Mouse (Mus musculus) frontal cortex, postnatal 14 days (tissue): ENCODE measurements around the gene Emg1.
A peak's percentile ranks its signal among the peaks of the same experiment; 100 is the strongest.

ENCODE experiments used
- DNase-seq, 2 experiments: peaks; one replicate each; pipeline ENCODE4 v3.0.0; 2022; ENCODE audit warnings: low spot score in 2 of 2

Emg1 gene

DNA sequence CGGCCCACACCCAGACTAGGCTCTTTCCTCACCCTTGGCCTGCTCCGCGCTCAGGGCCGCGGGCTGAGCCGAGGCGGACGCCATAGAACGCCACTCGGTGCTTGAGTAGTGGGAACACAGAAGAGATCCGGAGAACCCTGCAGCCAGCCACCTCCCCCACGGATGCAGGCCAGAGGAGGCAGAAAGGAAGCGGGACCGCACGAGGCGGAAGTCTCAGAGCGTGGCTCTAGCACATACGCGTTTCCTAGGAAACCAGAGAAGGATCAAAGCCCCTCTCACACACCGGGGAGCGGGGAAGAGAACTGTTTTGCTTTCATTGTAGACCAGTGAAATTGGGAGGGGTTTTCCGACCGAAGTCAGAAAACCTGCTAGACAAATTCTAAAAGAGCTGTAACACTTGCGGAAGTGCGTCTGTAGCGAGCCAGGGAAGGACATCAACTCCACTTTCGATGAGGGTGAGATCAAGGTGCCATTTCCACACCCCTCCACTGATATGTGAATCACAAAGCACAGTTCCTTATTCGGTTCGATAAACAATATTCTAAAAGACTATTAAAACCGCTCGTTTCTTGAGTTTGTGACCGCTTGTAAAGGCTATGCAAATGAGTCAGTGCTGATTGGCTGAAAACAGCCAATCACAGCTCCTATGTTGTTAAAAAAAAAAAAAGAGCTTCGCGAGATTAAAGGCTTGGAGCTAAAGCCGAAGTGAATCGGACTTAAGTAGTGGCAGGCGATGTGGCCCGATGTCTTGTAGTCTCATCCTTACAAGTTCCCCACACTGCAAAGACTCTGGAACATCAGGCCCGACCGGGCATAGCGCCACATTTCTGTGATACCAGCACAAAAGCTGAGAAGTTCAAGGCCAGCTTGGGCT is 29.1 kb upstream of the Emg1 start, which contains the start of gene Grcc10:
TSS of gene Grcc10 (minus strand) at position 487 of the 874 bp plus-strand sequence.
- peak; percentile 84 to 91 for DNase-seq

GRCm38 (mm10) chr6:124740211-124740887 is 28.4 kb upstream of the Emg1 start:
- peak in 1 of 2 experiments; percentile 63 for DNase-seq

GRCm38 (mm10) chr6:124739231-124739796 is 27.3 kb upstream of the Emg1 start:
- no peak for DNase-seq

DNA sequence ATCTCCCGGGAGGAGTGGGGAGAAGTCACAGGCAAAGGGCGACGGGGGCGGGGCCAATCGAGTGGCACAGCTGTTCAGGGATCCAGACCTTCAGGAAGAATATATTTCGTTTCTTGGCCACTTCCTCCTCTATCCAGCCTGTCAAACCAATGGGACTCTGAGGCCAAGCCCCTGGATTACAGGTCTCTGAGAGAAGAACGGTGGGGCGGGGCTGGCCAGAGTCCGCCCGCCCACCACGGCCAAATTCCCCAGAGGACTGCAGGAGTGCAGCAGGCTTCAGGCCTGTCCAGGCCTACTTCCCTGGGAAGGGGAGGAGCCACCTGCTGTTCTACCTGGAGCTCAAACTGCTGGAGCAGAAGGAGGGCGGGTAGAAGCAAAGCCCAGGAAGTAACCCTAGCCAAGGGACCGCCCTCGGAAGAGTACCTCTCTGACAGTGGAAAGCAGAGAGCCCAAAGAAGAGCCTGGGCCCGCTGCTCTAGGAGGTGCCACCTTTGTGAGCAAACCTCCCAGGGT is 26.6 kb upstream of the Emg1 start, which contains the start of gene Ptpn6:
TSS of gene Ptpn6 (minus strand) at position 204 of the 513 bp plus-strand sequence.
- no peak for DNase-seq

DNA sequence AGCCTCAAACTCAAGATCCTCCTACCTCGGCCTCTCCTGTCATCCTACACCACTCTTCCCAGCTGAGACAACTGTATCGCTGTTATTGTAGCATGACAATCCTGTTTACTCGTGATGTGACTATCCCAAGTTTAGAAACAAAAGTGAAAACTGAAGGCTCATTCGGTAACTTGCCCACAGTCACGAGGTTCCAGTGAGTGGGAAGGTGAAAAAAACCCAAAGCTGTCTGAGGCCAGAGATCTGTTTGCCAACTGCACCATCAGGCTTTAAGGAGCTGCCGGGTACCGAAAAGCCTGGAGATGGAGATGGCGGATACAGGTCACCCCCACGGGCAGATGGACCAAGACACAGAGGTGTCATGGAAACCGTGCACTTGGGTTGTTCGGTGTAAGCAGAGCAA is 25.1 kb upstream of the Emg1 start:
- DNase-seq: no peak

DNA sequence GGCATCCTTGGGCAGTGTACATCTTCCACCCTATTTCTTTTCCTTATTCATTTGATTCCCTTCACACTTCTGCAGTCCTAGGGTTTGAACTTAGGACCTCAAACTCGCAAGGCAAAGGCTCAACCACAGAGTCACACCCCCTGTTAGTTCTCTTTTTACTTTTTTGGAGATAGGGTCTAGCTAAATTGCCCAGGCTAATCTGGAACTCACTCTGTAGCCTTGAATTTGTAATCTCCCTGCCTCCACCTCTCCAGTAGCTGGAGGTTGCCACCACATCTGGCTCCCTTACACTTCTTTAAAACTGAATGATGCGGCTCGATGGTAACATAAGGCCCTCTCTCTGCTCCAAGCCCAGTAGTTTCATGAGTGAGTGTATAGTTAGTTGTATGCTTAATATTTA is 22.4 kb upstream of the Emg1 start:
- no peak for DNase-seq

DNA sequence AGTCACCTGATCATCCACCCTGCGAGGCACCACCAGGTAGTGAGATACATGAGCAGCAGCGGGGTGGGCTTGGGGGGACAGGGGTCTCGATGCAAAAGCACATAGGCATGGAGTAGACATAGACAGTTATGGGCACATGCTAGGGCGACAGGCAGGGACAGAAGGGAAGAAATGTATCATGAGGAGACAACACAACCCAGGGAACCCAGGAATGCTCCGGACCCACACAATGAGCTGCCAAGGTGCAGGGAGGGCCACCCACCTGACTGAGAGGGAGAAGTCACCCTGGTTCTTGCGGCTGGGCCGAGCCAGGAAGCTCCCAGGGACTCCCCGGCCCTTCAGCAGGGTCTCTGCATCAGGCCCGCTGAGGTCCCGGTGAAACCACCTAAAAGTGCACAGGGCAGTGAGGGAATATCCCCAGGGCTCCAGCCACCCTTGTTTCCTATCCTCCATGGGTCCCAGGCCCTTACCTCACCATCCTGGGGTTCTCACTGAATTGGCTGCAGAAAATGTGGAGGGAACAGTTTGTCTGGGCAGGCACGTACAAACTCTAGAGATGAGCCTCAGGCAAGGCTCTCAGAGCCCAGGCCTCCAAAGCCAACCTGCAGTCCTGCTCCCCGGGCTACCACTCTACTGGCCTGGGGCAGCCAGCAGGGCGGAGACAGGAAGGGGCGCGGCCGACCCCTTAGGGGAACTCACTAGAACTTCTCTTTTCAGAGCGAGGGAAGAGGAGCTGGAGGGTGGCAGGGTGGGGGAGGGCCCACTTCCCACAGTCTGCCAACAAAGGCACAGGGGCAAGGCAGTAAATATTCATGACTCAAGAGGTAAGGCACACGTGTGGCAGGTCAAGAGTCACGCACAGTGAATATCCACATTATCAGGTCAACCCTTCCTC is 20.7 kb upstream of the Emg1 start:
- no peak for DNase-seq

DNA sequence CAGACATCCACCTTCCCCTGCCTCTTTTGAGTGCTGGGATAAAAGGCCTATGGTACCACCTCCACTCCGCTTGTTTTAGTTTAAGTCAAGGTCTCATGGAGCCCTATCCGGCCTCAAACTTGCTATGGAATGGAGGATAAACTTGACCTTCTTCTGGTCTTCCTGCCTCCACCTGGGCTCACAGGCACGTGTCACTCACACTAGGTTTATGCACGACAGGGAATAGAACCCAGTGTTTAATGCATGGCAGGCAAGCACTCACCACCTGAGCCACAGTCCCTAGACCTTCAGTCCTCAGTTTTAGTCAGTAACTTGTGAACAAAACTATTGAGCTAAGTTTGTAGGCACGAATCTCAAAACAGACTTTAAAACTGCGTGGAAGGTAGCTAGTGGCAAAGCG is 19.1 kb upstream of the Emg1 start:
- no peak for DNase-seq

- DNase-seq: no peak
Observed at GRCm38 (mm10) chr6:124729850-124730705, 18.1 kb upstream of the Emg1 start.

- DNase-seq: no peak
Observed at GRCm38 (mm10) chr6:124728621-124729020, 16.6 kb upstream of the Emg1 start.

DNA sequence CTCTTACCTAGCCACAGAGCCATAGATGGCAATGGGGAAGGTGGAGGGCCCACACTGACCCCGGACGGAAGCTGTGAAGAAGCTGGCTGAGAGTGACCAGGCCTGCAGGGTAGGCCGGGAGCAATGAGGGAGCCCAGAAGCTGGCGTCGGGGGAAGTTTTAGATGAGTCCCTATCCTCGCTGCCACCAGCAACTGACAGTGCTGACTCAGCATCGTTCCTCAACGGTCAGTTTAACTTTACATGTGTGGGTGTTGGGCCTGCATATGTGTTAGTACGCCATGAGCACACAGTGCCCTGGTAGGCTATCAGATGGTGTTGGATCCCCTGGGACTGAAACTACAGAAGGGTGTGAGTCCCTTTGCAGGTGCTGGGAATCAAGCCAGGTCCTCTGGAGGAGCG is 12.5 kb upstream of the Emg1 start:
- DNase-seq: no peak

- no peak for DNase-seq
Observed at GRCm38 (mm10) chr6:124723541-124723940, 11.6 kb upstream of the Emg1 start.

DNA sequence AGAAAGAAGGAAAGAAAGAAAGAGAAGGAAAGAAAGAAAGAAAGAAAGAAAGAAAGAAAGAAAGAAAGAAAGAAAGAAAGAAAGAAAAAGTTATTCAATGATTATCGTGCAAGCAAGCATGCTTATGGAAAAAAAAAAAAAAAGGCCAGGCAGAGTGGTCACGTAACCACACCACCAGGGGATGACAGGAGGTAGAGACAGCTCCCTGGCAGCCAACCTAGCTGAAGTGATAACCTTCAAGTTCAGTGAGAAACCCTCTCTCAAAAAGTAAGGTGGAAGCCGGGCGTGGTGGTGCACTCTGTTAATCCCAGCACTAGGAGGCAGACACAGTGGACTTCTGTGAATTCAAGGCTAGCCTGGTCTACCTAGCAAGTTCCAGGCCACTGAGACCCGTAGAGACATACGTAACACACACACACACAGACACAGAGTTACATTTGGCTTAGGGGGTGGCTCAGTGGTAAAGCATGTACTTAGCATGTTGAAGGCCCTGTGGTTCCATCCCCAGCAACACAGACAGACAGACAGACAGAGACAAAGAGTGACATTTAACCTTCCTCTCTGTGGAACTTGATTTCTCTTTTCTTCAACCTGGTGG is 11.0 kb upstream of the Emg1 start:
- no peak for DNase-seq

GRCm38 (mm10) chr6:124720904-124721303 is 8.9 kb upstream of the Emg1 start:
- DNase-seq: no peak

GRCm38 (mm10) chr6:124719354-124719978 is 7.5 kb upstream of the Emg1 start:
- DNase-seq: no peak

- no peak for DNase-seq
Observed at GRCm38 (mm10) chr6:124718703-124719102, 6.7 kb upstream of the Emg1 start.

GRCm38 (mm10) chr6:124717968-124718367 is 6.0 kb upstream of the Emg1 start:
- DNase-seq: no peak

- no peak for DNase-seq
Observed at GRCm38 (mm10) chr6:124716864-124717490, 5.0 kb upstream of the Emg1 start.

DNA sequence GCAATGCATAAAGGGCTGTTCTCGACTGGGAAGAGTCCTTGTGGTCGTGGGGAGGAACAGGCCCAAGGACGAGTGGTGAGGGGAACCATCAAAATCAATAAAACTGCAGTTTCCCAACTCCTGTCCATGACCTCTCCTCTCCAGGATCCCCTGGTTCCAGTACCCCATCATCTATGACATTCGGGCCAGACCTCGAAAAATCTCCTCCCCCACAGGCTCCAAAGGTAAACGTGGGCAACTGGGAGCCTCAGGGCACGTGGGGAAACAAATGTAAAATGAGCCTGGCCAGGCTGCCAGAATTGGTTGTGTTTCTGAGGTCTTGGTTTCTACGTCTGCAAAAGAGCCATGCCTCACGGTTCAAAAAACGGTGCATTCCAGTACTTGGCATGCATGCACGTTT is 940 bp upstream of the Emg1 start:
- no peak for DNase-seq
